Mouse (Mus musculus): ENCODE measurements at regions not wholly inside any gene's neighbourhood (a gene's known extent, or its start where the extent isn't known, plus 50 kb on each side); places are given as distances from the start of the nearest gene placed in this dataset.

- DNase-seq: no peak
- intact Hi-C loops (cut with DNase I): no loop called here
These were observed 199.3 kb upstream of the Asb5 start for GRCm38 (mm10) chr8:54330106-54330505.

GRCm38 (mm10) chr8:54331883-54332282 is 197.5 kb upstream of the Asb5 start:
- intact Hi-C loops (cut with DNase I): no loop called here
- no peak for DNase-seq

- intact Hi-C loops (cut with DNase I): no loop called here
- no peak for DNase-seq
These were observed 178.3 kb upstream of the Asb5 start for GRCm38 (mm10) chr8:54351123-54351522.

- peak; percentile 4 to 13 for DNase-seq
- intact Hi-C loops (cut with DNase I): no loop called here
These were observed 167.7 kb upstream of the Asb5 start for GRCm38 (mm10) chr8:54361716-54362115.

GRCm38 (mm10) chr8:54370501-54370900 is 158.9 kb upstream of the Asb5 start:
- DNase-seq: no peak
- intact Hi-C loops (cut with DNase I): no loop called here

- intact Hi-C loops (cut with DNase I): no loop called here
- no peak for DNase-seq
These were observed 158.3 kb upstream of the Asb5 start for GRCm38 (mm10) chr8:54371073-54371472.

GRCm38 (mm10) chr8:54372921-54373320 is 156.5 kb upstream of the Asb5 start:
- intact Hi-C loops (cut with DNase I): no loop called here
- no peak for DNase-seq

GRCm38 (mm10) chr8:54375373-54376098 is 153.8 kb upstream of the Asb5 start:
- no peak for DNase-seq
- intact Hi-C loops (cut with DNase I): no loop called here

GRCm38 (mm10) chr8:54380191-54380590 is 149.2 kb upstream of the Asb5 start:
- DNase-seq: no peak
- intact Hi-C loops (cut with DNase I): no loop called here

- DNase-seq: no peak
- intact Hi-C loops (cut with DNase I): loop anchor here (5.0 kb wide), 2 partner anchors 94 to 316 kb away; partner anchors contain the start of gene Vegfc
These were observed 136.5 kb upstream of the Asb5 start for GRCm38 (mm10) chr8:54392866-54393265.

- intact Hi-C loops (cut with DNase I): loop anchor here (5.0 kb wide), 2 partner anchors 94 to 316 kb away; partner anchors contain the start of gene Vegfc
These were observed 135.7 kb upstream of the Asb5 start for GRCm38 (mm10) chr8:54393466-54394197.

GRCm38 (mm10) chr8:54405723-54406122 is 123.7 kb upstream of the Asb5 start:
- no peak for DNase-seq
- intact Hi-C loops (cut with DNase I): no loop called here

More at GRCm38 (mm10) chr8:54393466-54394197, 135.7 kb upstream of the Asb5 start:
- DNase-seq: peak; percentile 23 to 39

- intact Hi-C loops (cut with DNase I): no loop called here
- no peak for DNase-seq
These were observed 115.1 kb upstream of the Asb5 start for GRCm38 (mm10) chr8:54414092-54414799.

- intact Hi-C loops (cut with DNase I): loop anchor here (5.0 kb wide), 1 partner anchor 339 kb away; the partner anchor contains the start of gene Vegfc
- no peak for DNase-seq
These were observed 112.7 kb upstream of the Asb5 start for GRCm38 (mm10) chr8:54416691-54417090.

- DNase-seq: no peak
- intact Hi-C loops (cut with DNase I): loop anchor here (5.0 kb wide), 1 partner anchor 341 kb away; the partner anchor contains the start of gene Vegfc
These were observed 111.3 kb upstream of the Asb5 start for GRCm38 (mm10) chr8:54418035-54418434.

- no peak for DNase-seq
These were observed 108.9 kb upstream of the Asb5 start for GRCm38 (mm10) chr8:54420339-54421098.

GRCm38 (mm10) chr8:54425039-54425438 is 104.3 kb upstream of the Asb5 start:
- no peak for DNase-seq
- intact Hi-C loops (cut with DNase I): no loop called here

More at GRCm38 (mm10) chr8:54420339-54421098, 108.9 kb upstream of the Asb5 start:
- intact Hi-C loops (cut with DNase I): no loop called here

GRCm38 (mm10) chr8:54435694-54436093 is 93.7 kb upstream of the Asb5 start:
- intact Hi-C loops (cut with DNase I): no loop called here
- no peak for DNase-seq

GRCm38 (mm10) chr8:54441143-54441542 is 88.2 kb upstream of the Asb5 start:
- intact Hi-C loops (cut with DNase I): no loop called here
- no peak for DNase-seq

- intact Hi-C loops (cut with DNase I): no loop called here
- no peak for DNase-seq
These were observed 87.0 kb upstream of the Asb5 start for GRCm38 (mm10) chr8:54442395-54442794.
